Mouse (Mus musculus) liver, embryonic 15.5 days (tissue): ENCODE results near the gene Grb2. TPM values are rescaled to one million over a fixed set of nuclear protein-coding genes. Genes with fewer than 3 reads are reported as not detected.

ENCODE experiments used
- ATAC-seq: fragments of 200-750 bp; cut with Nextera tagmentation; 2 replicates; pipeline ENCODE4 v1.8.0; 2017; ENCODE audit warnings: moderate number of reproducible peaks, mild to moderate bottlenecking, moderate library complexity; ENCODE audit not compliant: insufficient read depth
- H3K27ac ChIP-seq: fragments of 300-500 bp; sonication (generic); replicated peaks from 2 replicates; pipeline ENCODE4 v1.5.1; 2015; ENCODE audit warnings: mild to moderate bottlenecking, inconsistent platforms
- H3K27me3 ChIP-seq: fragments of 300-500 bp; sonication (generic); 2 replicates; pipeline ENCODE4 v1.6.1; 2015; ENCODE audit warnings: mild to moderate bottlenecking, inconsistent platforms
- H3K36me3 ChIP-seq: fragments of 300-500 bp; sonication (generic); replicated peaks from 2 replicates; pipeline ENCODE4 v1.6.1; 2015; ENCODE audit warnings: moderate library complexity, mild to moderate bottlenecking, inconsistent platforms
- H3K4me1 ChIP-seq: fragments of 300-500 bp; sonication (generic); replicated peaks from 2 replicates; pipeline ENCODE4 v1.6.1; 2015; ENCODE audit warnings: inconsistent platforms
- H3K4me2 ChIP-seq: fragments of 300-500 bp; sonication (generic); 2 replicates; pipeline ENCODE4 v1.6.1; 2015; ENCODE audit warnings: moderate library complexity, mild to moderate bottlenecking, inconsistent platforms
- H3K4me3 ChIP-seq: fragments of 300-500 bp; sonication (generic); replicated peaks from 2 replicates; pipeline ENCODE4 v1.5.1; 2015; ENCODE audit warnings: mild to moderate bottlenecking, inconsistent platforms
- H3K9ac ChIP-seq: fragments of 300-500 bp; sonication (generic); 2 replicates; pipeline ENCODE4 v1.6.1; 2015; ENCODE audit warnings: moderate library complexity, mild to moderate bottlenecking, inconsistent platforms
- H3K9me3 ChIP-seq: fragments of 300-500 bp; sonication (generic); replicated peaks from 2 replicates; pipeline ENCODE4 v1.6.1; 2016; ENCODE audit warnings: inconsistent platforms
- WGBS: fragments of 180-500 bp; shearing (Covaris S2); methylation state at CpG from one replicate; pipeline ENCODE4 v1.1.7; 2015; ENCODE audit warnings: mixed read lengths; ENCODE audit not compliant: insufficient replicate concordance; 5-methylcytosine and 5-hydroxymethylcytosine counted together
- polyA plus RNA-seq: library from polyadenylated mRNA; unstranded; fragments of >200 nt; fragmentation: Nextera tagmentation; extraction: Ambion mirVana; gene quantifications from 2 replicates; pipeline ENCODE4 v1.2.1, GENCODE M21; 2015

Gene Grb2
- polyA plus RNA-seq, 1 experiment from 2014 or later: 55.8 TPM

DNA sequence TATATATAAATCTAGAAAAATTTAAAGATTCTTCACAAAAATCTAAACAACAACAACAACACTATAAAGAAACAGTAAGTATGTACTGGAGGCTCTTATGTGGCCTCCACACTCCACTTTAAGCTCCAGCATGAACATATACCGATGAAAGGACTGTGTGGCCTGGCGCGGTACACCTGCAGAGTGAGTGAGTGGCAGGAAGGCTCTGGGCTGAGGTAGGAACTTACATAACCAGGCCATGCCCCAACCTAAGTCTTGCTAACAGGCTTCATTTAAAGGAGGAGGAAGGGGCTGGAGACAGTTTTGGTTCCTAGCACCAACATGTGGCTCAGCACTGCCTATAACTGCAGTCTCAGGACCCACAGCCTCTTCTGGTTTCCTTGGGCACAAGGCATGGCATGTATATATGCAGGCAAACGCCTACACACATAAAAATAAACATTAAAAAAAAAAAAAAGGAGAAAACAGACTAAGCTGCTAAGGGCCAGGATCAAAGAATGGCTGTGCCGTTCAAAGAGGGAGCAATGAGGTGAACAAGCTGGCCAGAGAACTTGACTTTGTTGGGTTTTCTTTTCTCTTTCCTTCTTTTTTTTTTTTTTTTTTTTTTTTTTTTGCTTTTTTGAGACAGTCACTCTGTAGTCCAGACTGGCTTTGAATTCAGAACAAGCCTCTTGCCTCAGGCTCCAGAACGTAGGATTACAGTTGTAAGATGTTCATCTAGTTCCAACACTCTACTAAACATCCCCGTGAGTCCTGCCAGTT is 36.0 kb downstream of the Grb2 start:
- H3K4me3 ChIP-seq: no peak overlapping the region
- H3K27me3 ChIP-seq: no peaks in the 10 kb centered on the region
- peaks cover 3% of the 10 kb centered on the region; the same call in 1 of the 2 replicates for H3K36me3 ChIP-seq
- H3K4me2 ChIP-seq: no peak overlapping the region
- peaks cover 73% of the 10 kb centered on the region for H3K4me1 ChIP-seq
- no peak overlapping the region for H3K27ac ChIP-seq
- no peak overlapping the region for H3K9ac ChIP-seq
- WGBS: 70% methylated on average over 7 of the region's 7 CpGs
- no peak for ATAC-seq
- H3K9me3 ChIP-seq: no peaks in the 10 kb centered on the region

DNA sequence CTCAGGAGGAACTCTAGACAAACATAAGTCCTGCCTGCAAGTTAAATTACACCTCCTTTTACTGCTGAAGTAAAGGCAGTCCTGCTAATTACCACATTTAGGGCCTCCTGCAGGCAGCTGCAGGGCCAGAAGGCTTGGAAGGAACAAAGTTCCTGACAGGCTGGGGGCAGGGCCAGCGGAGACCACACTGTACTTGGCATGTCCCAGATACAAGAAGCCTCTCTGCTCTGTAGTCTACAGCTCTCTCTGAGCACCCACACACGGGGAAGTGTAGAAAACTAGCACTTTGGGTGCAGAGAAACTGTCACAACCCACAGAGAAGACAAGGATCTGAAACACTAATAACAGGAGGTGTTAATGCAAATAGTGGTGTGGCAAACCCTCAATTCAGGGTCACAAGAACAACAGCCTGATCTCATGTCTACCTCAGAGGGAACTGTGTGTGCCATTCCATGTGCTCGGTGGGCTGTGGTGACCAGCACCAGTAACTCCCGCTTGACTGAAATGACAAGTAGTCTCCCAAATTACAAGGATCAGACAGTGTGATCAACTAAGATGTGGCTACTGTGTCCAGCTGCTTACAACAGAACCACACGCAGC is 37.8 kb downstream of the Grb2 start:
- Histone ChIP-seq H3K4me2 (no peak overlapping the region), H3K27me3 (no peaks in the 10 kb centered on the region), H3K9me3 (no peaks in the 10 kb centered on the region), H3K36me3 (no peaks in the 10 kb centered on the region), H3K4me1 (peaks cover 65% of the 10 kb centered on the region), H3K27ac (no peak overlapping the region), H3K9ac (no peak overlapping the region), H3K4me3 (no peak overlapping the region)
- no peak for ATAC-seq
- 35% methylated on average over 5 of the region's 5 CpGs for WGBS

DNA sequence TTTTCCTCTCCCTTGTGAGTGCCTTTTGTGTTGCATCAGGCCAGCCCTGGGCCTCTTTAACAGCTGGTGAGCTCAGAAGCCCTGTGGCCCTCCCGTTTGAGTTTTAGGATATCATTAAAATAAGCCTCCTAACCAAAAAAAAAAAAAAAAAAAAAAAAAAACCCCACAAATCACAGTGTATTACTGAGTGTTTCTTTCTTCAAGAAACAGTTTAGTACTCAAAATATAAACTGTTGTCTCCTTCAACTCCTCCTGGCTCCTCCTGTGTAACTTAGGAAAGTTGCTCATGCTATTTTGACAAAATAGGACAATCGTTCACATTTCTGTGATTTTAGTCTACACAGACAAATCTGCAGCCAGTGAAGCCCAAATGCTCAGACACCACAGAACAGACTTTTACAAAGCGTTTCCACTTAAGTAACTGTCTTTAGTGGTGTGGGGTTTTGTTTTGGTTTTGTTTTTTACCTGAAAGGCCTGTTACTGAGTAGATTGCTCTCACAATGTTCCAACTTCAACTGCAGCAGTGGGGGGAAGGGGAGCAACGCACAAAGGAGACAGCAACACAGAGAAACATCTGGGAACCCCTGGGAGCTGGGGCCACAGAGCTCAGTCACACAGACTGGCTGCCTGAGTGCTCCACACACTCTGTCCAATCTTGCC is 44.6 kb downstream of the Grb2 start:
- Histone ChIP-seq H3K4me2 (no peak overlapping the region), H3K36me3 (peaks cover 16% of the 10 kb centered on the region), H3K4me1 (peaks cover 24% of the 10 kb centered on the region), H3K27ac (no peak overlapping the region), H3K27me3 (no peaks in the 10 kb centered on the region), H3K4me3 (no peak overlapping the region), H3K9me3 (no peaks in the 10 kb centered on the region), H3K9ac (no peak overlapping the region)
- 60% methylated on average over 4 of the region's 4 CpGs for WGBS
- ATAC-seq: no peak

DNA sequence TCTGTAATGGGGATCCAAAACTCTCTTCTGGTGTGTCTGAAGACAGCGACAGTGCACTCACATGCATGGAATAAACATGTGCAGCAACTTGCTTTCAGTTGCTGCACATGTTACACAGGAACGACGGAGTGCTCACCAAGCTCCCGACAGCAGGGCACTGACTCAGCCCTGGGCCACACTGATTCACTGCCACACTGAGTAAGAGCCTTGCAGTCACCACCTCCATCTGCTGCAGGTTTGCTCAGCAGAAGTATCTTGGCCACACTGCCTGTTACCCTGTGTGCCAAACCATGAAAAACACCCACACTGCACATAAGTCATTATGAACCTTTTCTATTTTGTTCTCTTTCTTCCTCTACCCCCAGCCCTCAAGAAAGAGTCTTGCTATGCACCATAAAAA is 48.0 kb downstream of the Grb2 start:
- H3K36me3 ChIP-seq: peaks cover 18% of the 10 kb centered on the region
- H3K27me3 ChIP-seq: no peaks in the 10 kb centered on the region
- no peak overlapping the region for H3K4me3 ChIP-seq
- H3K27ac ChIP-seq: no peak overlapping the region
- no peak overlapping the region for H3K4me2 ChIP-seq
- 73% methylated on average over 4 of the region's 4 CpGs for WGBS
- peaks cover 18% of the 10 kb centered on the region for H3K4me1 ChIP-seq
- no peak overlapping the region for H3K9ac ChIP-seq
- no peaks in the 10 kb centered on the region for H3K9me3 ChIP-seq
- ATAC-seq: no peak

DNA sequence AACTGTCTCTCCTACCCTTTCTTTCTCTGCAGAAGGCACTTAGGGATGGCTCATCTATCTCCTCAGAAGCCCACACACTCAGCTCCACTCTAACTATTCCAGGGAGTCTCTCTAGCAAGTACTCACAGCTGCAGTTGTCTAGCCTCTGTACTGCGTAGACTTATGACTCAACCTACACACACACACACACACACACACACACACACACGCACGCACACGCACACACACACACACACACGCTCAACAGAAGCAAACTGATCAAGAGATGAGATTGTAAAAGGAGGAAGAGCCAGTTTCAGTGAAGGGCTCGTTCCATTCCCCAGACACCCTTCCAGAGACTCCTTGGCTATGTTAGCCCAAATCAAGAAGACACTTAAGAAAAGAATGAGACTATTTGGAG is 49.9 kb downstream of the Grb2 start:
- Histone ChIP-seq H3K4me3 (no peak overlapping the region), H3K9me3 (no peaks in the 10 kb centered on the region), H3K36me3 (peaks cover 34% of the 10 kb centered on the region), H3K4me2 (no peak overlapping the region), H3K27ac (no peak overlapping the region), H3K27me3 (no peaks in the 10 kb centered on the region), H3K9ac (no peak overlapping the region), H3K4me1 (peaks cover 12% of the 10 kb centered on the region; the same call in 1 of the 2 replicates)
- 47% methylated on average over 6 of the region's 6 CpGs for WGBS
- no peak for ATAC-seq

DNA sequence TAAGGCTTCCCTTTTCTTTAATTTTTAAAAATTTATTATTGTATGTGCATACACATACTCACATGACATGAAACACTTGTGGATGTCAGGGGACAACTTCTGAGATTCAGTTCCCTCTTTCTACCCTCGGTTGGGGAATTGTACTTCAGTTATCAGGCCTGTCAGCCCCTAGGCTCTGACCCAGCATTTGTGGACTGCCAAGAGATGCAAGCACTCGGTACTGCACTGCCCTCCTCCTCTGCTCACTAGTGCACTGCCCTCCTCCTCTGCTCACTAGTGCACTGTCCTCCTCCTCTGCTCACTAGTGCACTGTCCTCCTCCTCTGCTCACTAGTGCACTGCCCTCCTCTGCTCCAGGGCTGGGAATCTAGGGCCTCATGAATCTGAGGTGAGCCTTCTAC is 54.3 kb downstream of the Grb2 start:
- Histone ChIP-seq H3K4me1 (peaks cover 6% of the 10 kb centered on the region; the same call in 1 of the 2 replicates), H3K4me2 (no peak overlapping the region), H3K27me3 (no peaks in the 10 kb centered on the region), H3K9me3 (no peaks in the 10 kb centered on the region), H3K4me3 (no peak overlapping the region), H3K36me3 (peaks cover 53% of the 10 kb centered on the region), H3K9ac (no peak overlapping the region), H3K27ac (no peak overlapping the region)
- 35% methylated on average over 2 of the region's 2 CpGs for WGBS
- ATAC-seq: no peak

DNA sequence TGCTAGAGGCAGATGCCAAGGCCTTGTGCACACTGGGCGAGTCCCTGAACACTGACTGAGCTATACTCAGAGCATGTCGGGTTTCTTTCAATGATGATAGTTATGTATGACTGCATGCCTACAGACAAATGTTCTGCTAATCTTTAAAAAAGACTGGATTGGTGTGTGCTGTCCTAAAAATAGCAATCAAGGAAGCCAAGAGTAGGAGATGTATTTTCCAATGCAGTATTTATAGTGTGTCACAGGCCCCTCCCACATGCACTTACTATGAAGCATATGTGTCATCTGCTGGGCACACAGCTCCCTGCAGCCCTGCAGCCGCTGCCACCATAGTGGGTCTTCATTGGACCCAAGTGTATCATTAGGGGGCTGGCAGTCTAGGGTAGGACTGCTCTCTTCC is 55.2 kb downstream of the Grb2 start:
- H3K9me3 ChIP-seq: no peaks in the 10 kb centered on the region
- no peaks in the 10 kb centered on the region; the same call in 1 of the 2 replicates for H3K4me1 ChIP-seq
- no peak for ATAC-seq
- 69% methylated on average over 3 of the region's 3 CpGs for WGBS
- H3K4me2 ChIP-seq: no peak overlapping the region
- no peak overlapping the region for H3K9ac ChIP-seq
- no peak overlapping the region for H3K4me3 ChIP-seq
- peaks cover 62% of the 10 kb centered on the region for H3K36me3 ChIP-seq
- no peak overlapping the region for H3K27ac ChIP-seq
- H3K27me3 ChIP-seq: no peaks in the 10 kb centered on the region

DNA sequence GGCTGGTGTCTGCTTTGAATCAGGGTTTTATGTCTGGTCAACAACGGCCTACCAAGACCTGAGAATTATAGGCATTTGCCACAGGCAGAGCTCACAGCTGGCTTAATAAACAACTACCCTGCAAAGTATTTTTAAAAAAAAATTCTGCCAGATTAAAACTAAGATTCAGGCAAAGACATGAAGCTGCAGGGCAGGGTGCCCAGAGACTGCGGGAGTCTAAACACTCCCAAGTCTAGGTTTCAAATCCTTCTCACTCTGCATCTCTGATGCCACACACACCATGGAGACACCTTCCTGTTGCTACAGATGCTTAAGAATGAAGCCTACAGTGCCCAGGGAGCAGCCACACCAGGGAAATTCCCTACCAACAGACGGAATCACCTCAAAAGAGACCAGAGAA is 56.7 kb downstream of the Grb2 start:
- Histone ChIP-seq H3K4me3 (no peak overlapping the region), H3K27ac (no peak overlapping the region), H3K4me1 (no peaks in the 10 kb centered on the region), H3K36me3 (peaks cover 76% of the 10 kb centered on the region), H3K4me2 (no peak overlapping the region), H3K9ac (no peak overlapping the region), H3K9me3 (no peaks in the 10 kb centered on the region), H3K27me3 (no peaks in the 10 kb centered on the region)
- 78% methylated on average over 3 of the region's 3 CpGs for WGBS
- no peak for ATAC-seq

DNA sequence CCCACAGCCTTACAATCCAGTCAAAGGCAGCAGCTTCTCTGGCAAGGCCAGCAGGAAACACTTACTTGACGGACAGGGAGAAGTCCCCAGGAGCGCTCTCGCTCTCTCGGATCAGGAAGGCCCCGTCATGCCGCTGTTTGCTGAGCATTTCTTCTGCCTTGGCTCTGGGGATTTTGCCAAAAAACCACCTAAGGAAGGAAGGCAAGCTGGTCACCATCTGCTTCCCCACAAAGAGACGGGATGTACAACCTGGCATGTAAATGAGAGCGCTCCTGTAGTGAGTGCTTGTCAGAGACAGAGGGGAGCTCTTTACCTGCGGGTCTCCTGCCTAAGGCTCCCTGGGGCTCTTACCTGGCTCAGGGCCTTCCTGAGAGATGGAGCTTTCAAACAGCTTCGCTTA is 58.7 kb downstream of the Grb2 start:
- no peaks in the 10 kb centered on the region for H3K9me3 ChIP-seq
- H3K9ac ChIP-seq: no peak overlapping the region
- no peak for ATAC-seq
- H3K4me1 ChIP-seq: no peaks in the 10 kb centered on the region
- no peak overlapping the region for H3K27ac ChIP-seq
- no peak overlapping the region for H3K4me2 ChIP-seq
- 75% methylated on average over 10 of the region's 10 CpGs for WGBS
- H3K4me3 ChIP-seq: no peak overlapping the region
- H3K36me3 ChIP-seq: peaks cover 84% of the 10 kb centered on the region
- no peaks in the 10 kb centered on the region for H3K27me3 ChIP-seq

DNA sequence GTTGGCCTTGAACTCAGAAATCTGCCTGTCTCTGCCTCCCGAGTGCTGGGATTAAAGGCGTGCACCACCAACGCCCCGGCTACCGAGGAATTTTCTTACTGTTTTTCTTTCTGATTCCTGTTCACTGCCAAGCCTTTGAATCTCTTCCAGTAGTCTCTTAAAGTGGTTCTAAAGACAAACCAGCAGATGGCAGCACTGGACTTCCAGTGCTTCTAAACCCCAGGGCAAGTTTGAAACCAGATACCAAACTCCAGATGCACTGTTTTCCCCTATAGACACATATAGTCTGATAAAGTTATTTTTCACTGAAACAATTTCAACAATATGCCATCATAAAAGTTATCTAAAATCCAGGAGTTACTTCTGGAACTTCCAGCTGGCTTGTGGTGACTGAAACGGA is 60.9 kb downstream of the Grb2 start:
- 53% methylated on average over 6 of the region's 6 CpGs for WGBS
- no peak for ATAC-seq

DNA sequence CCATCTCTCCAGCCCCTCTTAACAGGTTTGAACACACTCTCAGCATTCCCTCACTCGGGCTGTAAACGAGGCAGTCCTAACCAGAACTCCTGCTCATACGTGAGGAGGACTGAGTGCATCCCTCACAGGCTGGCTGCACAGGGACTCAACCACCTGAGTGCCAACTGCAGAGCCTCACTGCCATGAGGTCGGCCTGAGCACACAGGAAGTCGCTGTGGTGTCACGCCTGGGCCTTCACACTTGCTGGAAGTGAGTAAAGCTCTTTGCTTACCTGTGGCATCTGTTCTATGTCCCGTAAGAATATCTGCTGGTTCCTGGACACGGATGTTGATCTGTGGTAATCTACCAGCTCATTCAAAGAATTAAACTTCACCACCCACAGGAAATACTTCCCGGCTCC is 62.0 kb downstream of the Grb2 start:
- ATAC-seq: no peak
- H3K36me3 ChIP-seq: peaks cover 72% of the 10 kb centered on the region
- H3K27ac ChIP-seq: no peak overlapping the region
- H3K27me3 ChIP-seq: no peaks in the 10 kb centered on the region
- 84% methylated on average over 9 of the region's 9 CpGs for WGBS
- no peaks in the 10 kb centered on the region for H3K9me3 ChIP-seq
- no peak overlapping the region for H3K9ac ChIP-seq
- peaks cover 9% of the 10 kb centered on the region; the same call in 1 of the 2 replicates for H3K4me1 ChIP-seq
- no peak overlapping the region for H3K4me3 ChIP-seq
- H3K4me2 ChIP-seq: no peak overlapping the region

More for the DNA sequence above, 60.9 kb downstream of the Grb2 start:
- Histone ChIP-seq H3K4me2 (no peak overlapping the region), H3K4me3 (no peak overlapping the region), H3K9ac (no peak overlapping the region), H3K36me3 (peaks cover 78% of the 10 kb centered on the region), H3K27ac (no peak overlapping the region), H3K4me1 (no peaks in the 10 kb centered on the region), H3K9me3 (no peaks in the 10 kb centered on the region), H3K27me3 (no peaks in the 10 kb centered on the region)
